In the genomic region with DNA sequence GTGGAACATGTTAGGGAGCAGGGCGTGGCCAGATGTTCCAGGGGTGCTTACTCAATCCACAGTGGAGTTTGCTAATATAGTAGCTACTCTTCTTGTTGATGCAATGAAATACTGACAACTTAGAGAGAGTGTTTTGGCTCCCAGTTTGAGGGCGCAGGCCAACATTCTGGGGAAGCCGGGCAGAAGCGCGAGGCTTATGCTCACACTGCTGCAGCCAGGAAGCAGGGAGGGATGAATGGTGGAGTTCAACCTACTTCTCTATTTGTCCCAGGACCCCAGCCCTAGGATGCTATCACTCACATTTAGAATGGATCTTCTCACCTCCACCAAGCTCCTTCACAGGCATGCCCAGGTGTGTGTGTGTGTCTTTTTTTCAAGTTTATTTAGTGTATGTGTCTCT, we compare ENCODE assay signal across 17 mouse cellular contexts. TPM values are rescaled to one million over a fixed set of nuclear protein-coding genes. Genes with fewer than 3 reads are reported as not detected.
"Had no signal": no experiment of that assay in that cellular context is flagged by ENCODE, and none has a peak within 500 bp of the region (broad histone marks: within the 10 kb centered on the region; RNA-seq: fewer than 3 reads in every experiment).

No protein-coding gene starts in this region.

- H3K4me3 ChIP-seq: limb, embryonic 15.5 days; liver, embryonic 13.5 days; midbrain, embryonic 13.5 days; myocyte; neural tube, embryonic 12.5 days had no signal

- H3K4me1 ChIP-seq: limb, embryonic 15.5 days; midbrain, embryonic 13.5 days; neural tube, embryonic 12.5 days had no signal

- H3K9me3 ChIP-seq: limb, embryonic 15.5 days; liver, embryonic 13.5 days; midbrain, embryonic 13.5 days; neural tube, embryonic 12.5 days had no signal

- ATAC-seq: intestine, embryonic 16.5 days; midbrain, embryonic 13.5 days had no signal

- H3K27me3 ChIP-seq: limb, embryonic 15.5 days; liver, embryonic 13.5 days; midbrain, embryonic 13.5 days; neural tube, embryonic 12.5 days had no signal

- DNase-seq: kidney, adult 8-10 months; kidney, postnatal 25 days; layer of hippocampus, adult 9-11 months; left cerebral cortex, postnatal 4 days; liver, embryonic 13.5 days; lung, adult 18-20 months; retina, postnatal 1 day; right cerebral cortex, postnatal 4 days; spleen, adult 18-20 months; thymus, adult 2 months; thymus, postnatal 25 days had no signal

- H3K27ac ChIP-seq: limb, embryonic 15.5 days; liver, embryonic 13.5 days; midbrain, embryonic 13.5 days; neural tube, embryonic 12.5 days had no signal

- H3K4me2 ChIP-seq: limb, embryonic 15.5 days; liver, embryonic 13.5 days; midbrain, embryonic 13.5 days; neural tube, embryonic 12.5 days had no signal

- H3K9ac ChIP-seq: limb, embryonic 15.5 days; liver, embryonic 13.5 days; midbrain, embryonic 13.5 days; neural tube, embryonic 12.5 days had no signal

RNA-seq across cellular contexts. Expression of a gene that starts 11.0 kb away (rescaled TPM):
- total RNA-seq: megakaryocyte-erythroid progenitor cell, adult 5-6 weeks had no signal
- polyA plus RNA-seq: liver, embryonic 13.5 days had no signal

RNA-seq across cellular contexts. Expression of a gene that starts 36.8 kb away (rescaled TPM):
- total RNA-seq: megakaryocyte-erythroid progenitor cell, adult 5-6 weeks had no signal
